Mouse (Mus musculus) MEL (cell line): ENCODE data around the gene Slc30a2.

Source experiments
- CTCF ChIP-seq, 3 experiments: IDR thresholded peaks in 2 of 3; conservative IDR thresholded peaks in 1 of 3; 2 replicates each; pipeline ENCODE4 v1.5.1; 2011 to 2012; ENCODE audit warnings: low read length in 3 of 3, low read depth in 2 of 3, mild to moderate bottlenecking in 2 of 3, improper control_type of control experiment in 1 of 3, inconsistent platforms in 1 of 3, mixed read lengths in 1 of 3, moderate library complexity in 1 of 3; ENCODE audit not compliant: control insufficient read depth in 1 of 3, insufficient read depth in 1 of 3, poor library complexity in 1 of 3, severe bottlenecking in 1 of 3
- NELFE ChIP-seq: IDR thresholded peaks from 2 replicates; pipeline ENCODE4 v1.6.1; 2011; ENCODE audit warnings: low read depth, low read length, improper control_type of control experiment
- UBTF ChIP-seq: IDR thresholded peaks from 2 replicates; pipeline ENCODE4 v1.6.1; 2012; ENCODE audit warnings: low read depth, mild to moderate bottlenecking, inconsistent platforms, low read length, improper control_type of control experiment, moderate library complexity, borderline replicate concordance; ENCODE audit not compliant: insufficient read depth
- ZNF384 ChIP-seq: IDR thresholded peaks from 2 replicates; pipeline ENCODE4 v1.6.1; 2012; ENCODE audit warnings: low read depth, mild to moderate bottlenecking, inconsistent platforms, low read length, improper control_type of control experiment

GRCm38 (mm10) chr4:134359649-134360048 is 16.7 kb downstream of the Slc30a2 start:
- no peak for TF ChIP-seq UBTF
- TF ChIP-seq CTCF (IDR thresholded peaks at IDR 0.05 in 2 of 3, conservative IDR thresholded peaks at IDR 0.05 in 1 of 3; ENCODE audit: control insufficient read depth in 1 of 3, insufficient read depth in 1 of 3, low read depth in 2 of 3, low read length in 3 of 3, poor library complexity in 1 of 3, severe bottlenecking in 1 of 3): no peak
- TF ChIP-seq ZNF384: no peak
- no peak for TF ChIP-seq NELFE
